Mouse (Mus musculus): Measurements from ENCODE around the gene Neurod1. TPM values are rescaled to one million over a fixed set of nuclear protein-coding genes. Genes with fewer than 3 reads are reported as not detected.

Gene Neurod1
- total and polyA plus RNA-seq, 3 experiments, result not detected

GRCm38 (mm10) chr2:79450684-79451394, 5.7 kb downstream of the Neurod1 start:
- Histone ChIP-seq H3K79me2 (ENCODE audit: control insufficient read depth, insufficient read depth, low read length, poor library complexity) (no peaks in the 10 kb centered on the region), H3K9me3 (replicated peaks; ENCODE audit: insufficient read depth, low read length) (no peaks in the 10 kb centered on the region), H3K9ac (ENCODE audit: control insufficient read depth, low read depth, low read length, poor library complexity, severe bottlenecking) (no peak overlapping the region), H3K36me3 (ENCODE audit: control insufficient read depth in 1 of 2, insufficient read depth in 2 of 2, low read length in 2 of 2) (no peaks in the 10 kb centered on the region), H3K4me1 (ENCODE audit: control insufficient read depth in 1 of 2, insufficient read depth in 2 of 2, low read length in 2 of 2) (no peaks in the 10 kb centered on the region), H3K4me3 (ENCODE audit: control insufficient read depth in 1 of 2, insufficient read depth in 1 of 2, low read depth in 2 of 2, low read length in 2 of 2) (no peak overlapping the region), H3K27me3 (ENCODE audit: control insufficient read depth in 1 of 2, insufficient read depth in 2 of 2, low read length in 2 of 2) (peaks cover 0 to 2% of the 10 kb centered on the region in 2 experiments; a peak in 1 of 4 replicates), H3K27ac (ENCODE audit: control insufficient read depth, low read depth, low read length) (no peak overlapping the region)
- no peak for TF ChIP-seq POLR2AphosphoS2 (IDR thresholded peaks at IDR 0.05; ENCODE audit: low read length)
- TF ChIP-seq KAT2A (conservative IDR thresholded peaks at IDR 0.05; ENCODE audit: low read depth, low read length), result no peak
- no peak for TF ChIP-seq ELF1 (IDR thresholded peaks at IDR 0.05; ENCODE audit: low read depth, low read length)
- no peak for TF ChIP-seq ETS1 (IDR thresholded peaks at IDR 0.05; ENCODE audit: low read depth, low read length)
- TF ChIP-seq TCF12 (IDR thresholded peaks at IDR 0.05; ENCODE audit: low read depth, low read length), result no peak
- no peak for TF ChIP-seq RCOR1 (IDR thresholded peaks at IDR 0.05; ENCODE audit: low read depth, low read length)
- TF ChIP-seq CHD2 (IDR thresholded peaks at IDR 0.05; ENCODE audit: low read length), result no peak
- TF ChIP-seq GABPA (IDR thresholded peaks at IDR 0.05; ENCODE audit: low read depth, low read length), result no peak
- DNase-seq (ENCODE audit: low read depth, low spot score), result no peak

- Histone ChIP-seq H3K9ac (ENCODE audit: control insufficient read depth, low read depth, low read length, poor library complexity, severe bottlenecking) (no peak overlapping the region), H3K27me3 (ENCODE audit: control insufficient read depth in 1 of 2, insufficient read depth in 2 of 2, low read length in 2 of 2) (peaks cover 0 to 2% of the 10 kb centered on the region in 2 experiments; a peak in 1 of 4 replicates), H3K9me3 (replicated peaks; ENCODE audit: insufficient read depth, low read length) (no peaks in the 10 kb centered on the region), H3K4me3 (ENCODE audit: control insufficient read depth in 1 of 2, insufficient read depth in 1 of 2, low read depth in 2 of 2, low read length in 2 of 2) (no peak overlapping the region), H3K4me1 (ENCODE audit: control insufficient read depth in 1 of 2, insufficient read depth in 2 of 2, low read length in 2 of 2) (no peaks in the 10 kb centered on the region), H3K27ac (ENCODE audit: control insufficient read depth, low read depth, low read length) (no peak overlapping the region), H3K36me3 (ENCODE audit: control insufficient read depth in 1 of 2, insufficient read depth in 2 of 2, low read length in 2 of 2) (no peaks in the 10 kb centered on the region), H3K79me2 (ENCODE audit: control insufficient read depth, insufficient read depth, low read length, poor library complexity) (no peaks in the 10 kb centered on the region)
- TF ChIP-seq ELF1 (IDR thresholded peaks at IDR 0.05; ENCODE audit: low read depth, low read length) (no peak), TAL1 (IDR thresholded peaks at IDR 0.05; ENCODE audit: low read length) (no peak), ETS1 (IDR thresholded peaks at IDR 0.05; ENCODE audit: low read depth, low read length) (no peak), GABPA (IDR thresholded peaks at IDR 0.05; ENCODE audit: low read depth, low read length) (no peak), GATA1 (IDR thresholded peaks at IDR 0.05; ENCODE audit: low read depth, low read length) (no peak), HCFC1 (IDR thresholded peaks at IDR 0.05; ENCODE audit: low read depth, low read length) (no peak), MYB (IDR thresholded peaks at IDR 0.05; ENCODE audit: low read depth, low read length) (no peak), CHD1 (IDR thresholded peaks at IDR 0.05; ENCODE audit: low read depth, low read length) (no peak), JUND (IDR thresholded peaks at IDR 0.05; ENCODE audit: low read depth, low read length) (no peak), UBTF (IDR thresholded peaks at IDR 0.05; ENCODE audit: borderline replicate concordance, insufficient read depth, low read depth, low read length) (no peak), ZKSCAN1 (IDR thresholded peaks at IDR 0.05; ENCODE audit: low read depth, low read length) (no peak), POLR2AphosphoS2 (IDR thresholded peaks at IDR 0.05; ENCODE audit: low read length) (no peak), CHD2 (IDR thresholded peaks at IDR 0.05; ENCODE audit: low read length) (no peak), ZC3H11A (IDR thresholded peaks at IDR 0.05; ENCODE audit: low read depth, low read length) (no peak)
- no peak for DNase-seq (ENCODE audit: low read depth, low spot score)
Measured at GRCm38 (mm10) chr2:79449371-79449770, 7.2 kb downstream of the Neurod1 start.
